Mouse (Mus musculus): ENCODE data around the gene Ppp1r3f.

The Ppp1r3f gene

GRCm38 (mm10) chrX:7573176-7574086, 652 bp downstream of the Ppp1r3f start, which contains the start of gene Foxp3:
Gene Foxp3, plus strand, starts transcription at chrX:7573644.
- peak; percentile 26 for DNase-seq (ENCODE audit: low read depth, low spot score)
- Histone ChIP-seq H3K36me3 (ENCODE audit: control insufficient read depth, insufficient read depth, low read length, poor library complexity, severe bottlenecking) (no peaks in the 10 kb centered on the region), H3K27me3 (ENCODE audit: control insufficient read depth, insufficient read depth, low read length, poor library complexity, severe bottlenecking) (no peaks in the 10 kb centered on the region)

GRCm38 (mm10) chrX:7572466-7572865, 1.6 kb downstream of the Ppp1r3f start:
- no peak for DNase-seq (ENCODE audit: low read depth, low spot score)
- Histone ChIP-seq H3K36me3 (ENCODE audit: control insufficient read depth, insufficient read depth, low read length, poor library complexity, severe bottlenecking) (no peaks in the 10 kb centered on the region), H3K27me3 (ENCODE audit: control insufficient read depth, insufficient read depth, low read length, poor library complexity, severe bottlenecking) (no peaks in the 10 kb centered on the region)

GRCm38 (mm10) chrX:7571565-7572136, 2.4 kb downstream of the Ppp1r3f start:
- DNase-seq (ENCODE audit: low read depth, low spot score) = no peak
- Histone ChIP-seq H3K27me3 (ENCODE audit: control insufficient read depth, insufficient read depth, low read length, poor library complexity, severe bottlenecking) (no peaks in the 10 kb centered on the region), H3K36me3 (ENCODE audit: control insufficient read depth, insufficient read depth, low read length, poor library complexity, severe bottlenecking) (no peaks in the 10 kb centered on the region)

GRCm38 (mm10) chrX:7570481-7571175, 3.5 kb downstream of the Ppp1r3f start:
- H3K27me3 ChIP-seq (ENCODE audit: control insufficient read depth, insufficient read depth, low read length, poor library complexity, severe bottlenecking) = no peaks in the 10 kb centered on the region
- no peak for DNase-seq (ENCODE audit: low read depth, low spot score)
- H3K36me3 ChIP-seq (ENCODE audit: control insufficient read depth, insufficient read depth, low read length, poor library complexity, severe bottlenecking) = no peaks in the 10 kb centered on the region

- Histone ChIP-seq H3K36me3 (ENCODE audit: control insufficient read depth, insufficient read depth, low read length, poor library complexity, severe bottlenecking) (no peaks in the 10 kb centered on the region), H3K27me3 (ENCODE audit: control insufficient read depth, insufficient read depth, low read length, poor library complexity, severe bottlenecking) (no peaks in the 10 kb centered on the region)
- DNase-seq (ENCODE audit: low read depth, low spot score) = no peak
Measured at GRCm38 (mm10) chrX:7567491-7567890, 6.6 kb downstream of the Ppp1r3f start.

GRCm38 (mm10) chrX:7566352-7566751, 7.7 kb downstream of the Ppp1r3f start:
- Histone ChIP-seq H3K36me3 (ENCODE audit: control insufficient read depth, insufficient read depth, low read length, poor library complexity, severe bottlenecking) (no peaks in the 10 kb centered on the region), H3K27me3 (ENCODE audit: control insufficient read depth, insufficient read depth, low read length, poor library complexity, severe bottlenecking) (no peaks in the 10 kb centered on the region)
- DNase-seq (ENCODE audit: low read depth, low spot score) = no peak

- Histone ChIP-seq H3K36me3 (ENCODE audit: control insufficient read depth, insufficient read depth, low read length, poor library complexity, severe bottlenecking) (no peaks in the 10 kb centered on the region), H3K27me3 (ENCODE audit: control insufficient read depth, insufficient read depth, low read length, poor library complexity, severe bottlenecking) (no peaks in the 10 kb centered on the region)
- no peak for DNase-seq (ENCODE audit: low read depth, low spot score)
Measured at GRCm38 (mm10) chrX:7563076-7563475, 11.0 kb downstream of the Ppp1r3f start.

- Histone ChIP-seq H3K36me3 (ENCODE audit: control insufficient read depth, insufficient read depth, low read length, poor library complexity, severe bottlenecking) (no peaks in the 10 kb centered on the region), H3K27me3 (ENCODE audit: control insufficient read depth, insufficient read depth, low read length, poor library complexity, severe bottlenecking) (no peaks in the 10 kb centered on the region)
- DNase-seq (ENCODE audit: low read depth, low spot score) = no peak
Measured at GRCm38 (mm10) chrX:7553474-7553873, 20.6 kb downstream of the Ppp1r3f start.

GRCm38 (mm10) chrX:7524961-7525360, 49.1 kb downstream of the Ppp1r3f start:
- DNase-seq (ENCODE audit: low read depth, low spot score) = no peak
- Histone ChIP-seq H3K27me3 (ENCODE audit: control insufficient read depth, insufficient read depth, low read length, poor library complexity, severe bottlenecking) (no peaks in the 10 kb centered on the region), H3K36me3 (ENCODE audit: control insufficient read depth, insufficient read depth, low read length, poor library complexity, severe bottlenecking) (no peaks in the 10 kb centered on the region)
